Mouse (Mus musculus): ENCODE results near the gene Gucy1a1.
"Not testable (repeated sequence)": the region's sequence is repeated elsewhere in the genome, so short reads cannot be mapped to it uniquely, and the experiment has no call there.

Gene Gucy1a1

GRCm38 (mm10) chr3:82145126-82145901, at the start of gene Gucy1a1:
Gucy1a1 (minus strand) TSS chr3:82145789.
- in situ Hi-C loops (cut with MboI; ENCODE audit: unreplicated experiment in 2 of 2) = no loop called here

GRCm38 (mm10) chr3:82191559-82192245, 46.1 kb upstream of the Gucy1a1 start:
- in situ Hi-C loops (cut with MboI; ENCODE audit: unreplicated experiment in 2 of 2) = no loop called here

- in situ Hi-C loops (cut with MboI; ENCODE audit: unreplicated experiment in 2 of 2) = no loop called here
Observed at GRCm38 (mm10) chr3:82185626-82186025, 40.0 kb upstream of the Gucy1a1 start.

GRCm38 (mm10) chr3:82181500-82181899, 35.9 kb upstream of the Gucy1a1 start:
- in situ Hi-C loops (cut with MboI; ENCODE audit: unreplicated experiment in 2 of 2) = no loop called here

GRCm38 (mm10) chr3:82180253-82180652, 34.7 kb upstream of the Gucy1a1 start:
- in situ Hi-C loops (cut with MboI; ENCODE audit: unreplicated experiment in 2 of 2) = no loop called here

- in situ Hi-C loops (cut with MboI; ENCODE audit: unreplicated experiment in 2 of 2) = no loop called here
Observed at GRCm38 (mm10) chr3:82175501-82175900, 29.9 kb upstream of the Gucy1a1 start.

GRCm38 (mm10) chr3:82167064-82167463, 21.5 kb upstream of the Gucy1a1 start:
- in situ Hi-C loops (cut with MboI; ENCODE audit: unreplicated experiment in 2 of 2) = no loop called here

GRCm38 (mm10) chr3:82165937-82166336, 20.3 kb upstream of the Gucy1a1 start:
- in situ Hi-C loops (cut with MboI; ENCODE audit: unreplicated experiment in 2 of 2) = no loop called here

GRCm38 (mm10) chr3:82162992-82163391, 17.4 kb upstream of the Gucy1a1 start:
- in situ Hi-C loops (cut with MboI; ENCODE audit: unreplicated experiment in 2 of 2) = not testable (repeated sequence)

- in situ Hi-C loops (cut with MboI; ENCODE audit: unreplicated experiment in 2 of 2) = no loop called here
Observed at GRCm38 (mm10) chr3:82145978-82146377, 389 bp upstream of the Gucy1a1 start.

GRCm38 (mm10) chr3:82144725-82145125, 864 bp downstream of the Gucy1a1 start:
- in situ Hi-C loops (cut with MboI; ENCODE audit: unreplicated experiment in 2 of 2) = no loop called here

GRCm38 (mm10) chr3:82140781-82141180, 4.8 kb downstream of the Gucy1a1 start:
- in situ Hi-C loops (cut with MboI; ENCODE audit: unreplicated experiment in 2 of 2) = no loop called here

- in situ Hi-C loops (cut with MboI; ENCODE audit: unreplicated experiment in 2 of 2) = no loop called here
Observed at GRCm38 (mm10) chr3:82138002-82138667, 7.5 kb downstream of the Gucy1a1 start.

GRCm38 (mm10) chr3:82135483-82135882, 10.1 kb downstream of the Gucy1a1 start:
- in situ Hi-C loops (cut with MboI; ENCODE audit: unreplicated experiment in 2 of 2) = no loop called here

GRCm38 (mm10) chr3:82129258-82129657, 16.3 kb downstream of the Gucy1a1 start:
- in situ Hi-C loops (cut with MboI; ENCODE audit: unreplicated experiment in 2 of 2) = no loop called here

- in situ Hi-C loops (cut with MboI; ENCODE audit: unreplicated experiment in 2 of 2) = no loop called here
Observed at GRCm38 (mm10) chr3:82124567-82124966, 21.0 kb downstream of the Gucy1a1 start.

- in situ Hi-C loops (cut with MboI; ENCODE audit: unreplicated experiment in 2 of 2) = no loop called here
Observed at GRCm38 (mm10) chr3:82118916-82119315, 26.7 kb downstream of the Gucy1a1 start.

- in situ Hi-C loops (cut with MboI; ENCODE audit: unreplicated experiment in 2 of 2) = no loop called here
Observed at GRCm38 (mm10) chr3:82112439-82112838, 33.1 kb downstream of the Gucy1a1 start.

- in situ Hi-C loops (cut with MboI; ENCODE audit: unreplicated experiment in 2 of 2) = no loop called here
Observed at GRCm38 (mm10) chr3:82111986-82112385, 33.6 kb downstream of the Gucy1a1 start.

GRCm38 (mm10) chr3:82108951-82109350, 36.6 kb downstream of the Gucy1a1 start:
- in situ Hi-C loops (cut with MboI; ENCODE audit: unreplicated experiment in 2 of 2) = no loop called here

- in situ Hi-C loops (cut with MboI; ENCODE audit: unreplicated experiment in 2 of 2) = no loop called here
Observed at GRCm38 (mm10) chr3:82104229-82104628, 41.4 kb downstream of the Gucy1a1 start.
